Mouse (Mus musculus) adipocyte (in vitro differentiated cells): Measurements from ENCODE around the gene F5.
"Not testable (repeated sequence)": the region's sequence is repeated elsewhere in the genome, so short reads cannot be mapped to it uniquely, and the experiment has no call there.

Source experiments
- DNase-seq: peaks from one replicate; pipeline ENCODE4 v3.0.0-alpha.2; 2016; ENCODE audit warnings: low spot score

The F5 gene

DNA sequence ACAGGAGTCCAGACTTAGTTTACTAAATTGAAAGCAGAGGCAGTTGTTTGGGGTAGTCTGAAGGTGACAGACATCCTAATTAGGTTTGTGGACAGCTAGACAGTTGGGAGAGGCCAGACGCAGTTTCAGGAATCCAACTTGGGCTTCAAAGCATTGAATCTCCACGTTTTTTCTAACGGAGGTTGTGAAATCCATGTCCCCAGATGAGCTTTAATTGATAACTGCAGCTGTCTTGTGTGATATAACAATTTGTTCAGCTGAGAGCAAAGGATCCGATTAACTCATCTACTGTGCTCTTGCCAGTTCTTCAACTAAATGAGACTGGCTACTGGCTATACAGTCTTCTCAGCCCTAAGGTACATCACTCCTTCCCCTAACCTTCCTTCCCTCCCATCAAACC, 6.9 kb downstream of the F5 start:
- no peak for DNase-seq

DNA sequence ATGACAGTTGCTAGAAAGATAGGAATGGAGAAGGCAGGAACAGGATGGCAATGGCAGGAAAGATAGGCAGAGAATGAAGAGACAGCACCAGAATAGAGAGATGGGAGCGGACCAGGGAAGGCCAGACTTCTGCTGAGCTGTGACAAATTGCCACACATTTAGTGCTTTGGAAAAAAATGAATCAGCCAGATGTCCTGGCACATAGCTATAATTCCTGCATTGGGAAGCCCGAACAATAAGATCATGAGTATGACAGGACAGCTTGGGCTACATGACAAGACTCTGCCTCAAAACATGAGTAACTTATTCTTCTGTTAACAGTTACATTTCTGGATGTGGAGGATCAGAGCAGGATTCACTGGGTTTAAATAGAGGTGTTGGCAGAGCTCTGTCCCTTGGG, 8.1 kb downstream of the F5 start:
- no peak for DNase-seq

GRCm38 (mm10) chr1:164162745-164163144, 11.1 kb downstream of the F5 start:
- DNase-seq, result no peak

GRCm38 (mm10) chr1:164168818-164169217, 17.2 kb downstream of the F5 start:
- DNase-seq, result no peak

GRCm38 (mm10) chr1:164170434-164170833, 18.8 kb downstream of the F5 start:
- no peak for DNase-seq

DNA sequence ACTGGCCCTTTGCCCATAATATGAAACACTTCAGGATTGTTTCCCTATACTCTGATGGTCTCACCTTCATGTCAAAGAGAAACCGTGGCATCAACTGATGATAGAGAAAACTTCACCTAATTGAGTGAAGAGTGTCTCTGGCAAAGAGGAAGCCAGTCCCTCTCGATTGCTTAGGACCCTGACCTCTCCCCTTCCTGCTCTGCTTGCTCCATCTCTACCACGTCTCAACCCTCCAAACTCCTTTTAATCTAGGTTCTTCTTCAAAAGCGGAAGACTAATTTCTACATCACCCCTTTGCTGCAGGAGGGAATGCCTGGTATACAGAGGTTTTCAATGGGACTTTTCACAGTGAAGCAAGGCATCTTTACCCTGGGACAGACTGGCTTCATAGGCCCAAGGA, 21.5 kb downstream of the F5 start:
- DNase-seq, result no peak

GRCm38 (mm10) chr1:164176856-164177255, 25.2 kb downstream of the F5 start:
- DNase-seq, result no peak

- peak; percentile 11 for DNase-seq
These were observed 26.8 kb downstream of the F5 start for GRCm38 (mm10) chr1:164178429-164178828.

DNA sequence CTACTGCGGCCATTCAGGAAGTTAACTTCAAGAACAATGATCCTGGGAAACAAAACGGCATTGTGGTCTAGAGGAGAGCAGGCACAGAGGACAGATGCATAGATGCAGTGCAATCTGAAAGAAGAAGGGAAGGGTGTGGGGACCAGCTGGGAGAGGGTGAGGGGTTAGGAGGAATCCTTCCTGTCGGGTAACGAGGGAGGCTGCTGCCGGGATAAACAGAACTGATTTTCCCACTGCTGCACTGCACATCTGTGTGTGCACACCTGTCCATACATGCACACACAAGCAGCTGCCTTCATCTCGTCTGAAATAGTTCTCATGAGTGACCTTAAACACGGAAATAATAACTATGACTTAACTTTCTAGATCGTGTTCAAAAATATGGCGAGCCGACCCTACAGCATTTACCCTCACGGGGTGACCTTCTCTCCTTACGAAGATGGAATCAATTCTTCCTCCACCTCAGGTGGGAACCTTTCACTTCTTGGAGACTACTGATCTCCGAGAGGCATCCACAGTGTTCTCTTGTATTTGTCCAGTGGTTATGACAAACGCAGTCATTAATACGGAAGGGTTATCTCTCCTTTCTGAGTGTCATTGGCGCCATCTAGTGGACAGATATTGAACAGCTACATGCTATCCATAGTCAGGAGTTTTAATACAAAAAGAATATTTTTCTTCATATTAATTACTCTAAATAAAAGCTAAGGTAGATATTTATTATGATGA, 32.7 kb downstream of the F5 start:
- peak; percentile 76 for DNase-seq

DNA sequence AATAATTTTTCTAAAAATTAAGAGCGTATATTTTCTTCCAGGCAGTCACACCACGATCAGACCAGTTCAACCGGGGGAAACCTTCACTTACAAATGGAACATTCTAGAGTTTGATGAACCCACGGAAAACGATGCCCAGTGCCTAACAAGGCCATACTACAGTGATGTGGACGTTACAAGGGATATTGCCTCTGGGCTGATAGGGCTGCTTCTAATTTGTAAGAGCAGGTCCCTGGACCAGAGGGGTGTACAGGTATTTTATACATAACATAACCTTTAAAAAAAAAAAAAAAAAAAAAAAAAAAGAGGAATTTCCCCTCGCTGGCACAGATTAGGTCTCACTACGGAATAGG, 33.2 kb downstream of the F5 start:
- DNase-seq, result no peak

DNA sequence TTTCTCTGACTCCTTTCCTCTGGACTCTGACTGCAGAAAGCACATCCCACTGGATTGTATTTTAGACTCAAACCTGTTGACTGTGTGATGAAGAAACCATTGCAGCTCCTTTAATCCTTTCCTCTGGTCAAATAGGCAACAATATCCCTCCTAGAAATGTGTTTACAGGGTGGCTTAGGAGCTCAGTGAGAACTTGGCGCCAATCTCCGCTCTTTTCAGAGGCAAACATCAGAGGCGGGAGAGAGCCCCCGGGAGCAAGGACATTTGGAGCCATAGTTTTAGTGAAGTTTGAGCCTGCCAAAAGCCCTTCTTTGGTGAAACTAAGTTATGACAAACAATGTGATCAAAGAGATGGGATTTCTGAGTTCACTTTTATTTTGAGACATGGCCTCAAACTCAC, 33.7 kb downstream of the F5 start:
- DNase-seq, result no peak

DNA sequence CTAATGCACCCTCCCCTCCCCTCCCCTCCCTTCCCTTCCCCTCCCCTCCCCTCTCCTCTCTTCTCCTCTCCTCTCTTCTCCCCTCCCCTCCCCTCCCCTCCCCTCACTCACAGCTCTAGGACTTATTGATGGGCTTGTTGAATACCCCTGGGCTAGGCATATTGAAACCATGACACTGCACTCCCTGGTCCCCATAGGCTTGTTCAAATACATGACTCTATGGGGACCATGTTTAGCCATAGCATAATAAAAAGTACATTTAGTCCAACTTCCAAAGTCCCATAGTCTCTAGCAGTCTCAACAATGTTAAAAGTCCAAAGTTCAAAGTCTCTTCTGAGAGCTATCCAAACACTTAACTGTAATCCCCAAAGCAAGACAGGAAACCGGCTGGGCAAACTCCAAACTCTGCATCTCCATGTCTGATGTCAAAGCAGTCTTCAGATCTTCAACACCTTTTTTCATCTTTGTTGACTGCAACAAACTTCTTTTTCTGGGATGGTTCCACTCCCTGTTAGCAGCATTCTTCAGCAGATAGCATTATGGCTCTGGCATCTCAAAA, 35.4 kb downstream of the F5 start:
- DNase-seq, result no peak

GRCm38 (mm10) chr1:164199551-164199950, 47.9 kb downstream of the F5 start:
- DNase-seq, result peak; percentile 33

DNA sequence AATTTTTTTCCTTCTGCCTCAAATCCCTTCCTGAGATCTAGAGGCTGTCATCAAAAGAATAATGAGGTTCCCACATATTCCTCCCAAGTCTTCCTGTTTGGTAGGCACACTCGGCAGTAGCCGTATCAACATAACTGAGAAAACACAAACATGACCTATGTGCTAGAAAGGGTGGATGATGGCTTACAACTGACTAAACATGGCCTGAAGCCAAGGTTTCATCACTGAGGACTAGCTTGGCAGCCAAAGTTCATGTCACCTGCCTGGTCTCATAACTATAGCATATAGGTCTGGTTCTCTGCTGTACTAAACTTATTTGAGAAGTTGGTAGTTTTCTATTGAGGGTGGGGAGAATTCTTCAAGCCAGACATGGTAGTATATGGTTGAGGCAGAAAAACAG, 56.8 kb downstream of the F5 start:
- DNase-seq, result peak; percentile 74

DNA sequence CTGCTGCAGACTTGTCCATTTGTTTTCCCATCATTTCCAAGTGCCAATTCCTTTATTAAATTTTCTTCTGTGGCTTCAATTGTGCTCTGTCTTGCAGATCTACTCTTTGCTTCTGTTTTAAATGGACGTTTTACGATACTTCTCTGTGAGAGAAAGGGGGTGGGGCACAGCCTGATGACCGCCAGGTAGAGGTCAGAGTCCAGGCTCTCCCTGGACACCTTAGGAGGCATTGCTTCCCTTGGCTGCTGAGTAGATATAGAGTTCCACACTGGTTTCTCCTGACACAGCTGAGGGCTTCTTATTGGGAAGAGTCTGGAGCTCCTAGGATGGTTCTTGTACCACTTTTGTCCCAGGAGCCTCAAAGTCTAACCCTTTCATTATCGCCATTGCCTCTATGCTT, 59.3 kb downstream of the F5 start:
- DNase-seq, result no peak

DNA sequence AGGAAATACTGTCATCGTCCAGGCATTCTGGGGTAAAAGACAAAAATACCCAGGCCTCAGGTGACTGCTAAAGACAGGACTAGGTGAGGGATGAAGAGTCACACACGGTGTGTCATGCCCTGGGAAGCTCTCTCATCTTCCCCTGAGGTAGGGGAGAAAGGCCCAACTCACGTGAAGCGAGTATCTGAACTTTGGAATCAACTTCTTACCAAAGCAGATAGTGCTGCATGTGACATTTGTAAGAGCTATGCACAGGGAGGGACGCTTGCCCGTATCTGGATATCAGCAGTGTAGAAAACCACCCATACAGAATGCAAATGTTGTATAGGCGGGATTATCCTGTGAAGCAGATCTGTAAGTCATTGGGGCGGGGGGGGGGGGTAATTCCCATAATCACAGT, 61.0 kb downstream of the F5 start:
- no peak for DNase-seq

DNA sequence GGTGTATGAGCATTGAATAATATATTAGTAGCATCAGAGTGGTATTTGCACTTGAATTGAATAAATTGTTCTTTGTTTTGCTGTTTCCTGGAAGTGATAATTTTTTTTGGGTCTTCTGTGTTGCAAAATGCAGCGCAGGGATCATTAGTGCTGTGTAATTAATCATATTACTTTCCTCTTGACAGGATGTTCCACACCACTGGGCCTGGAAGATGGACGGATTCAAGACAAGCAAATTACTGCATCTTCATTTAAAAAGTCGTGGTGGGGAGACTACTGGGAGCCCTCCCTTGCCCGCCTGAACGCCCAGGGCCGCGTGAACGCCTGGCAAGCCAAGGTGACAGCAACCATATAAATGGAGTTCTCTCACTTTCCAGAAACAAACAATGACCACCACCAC, 62.6 kb downstream of the F5 start:
- DNase-seq, result no peak

DNA sequence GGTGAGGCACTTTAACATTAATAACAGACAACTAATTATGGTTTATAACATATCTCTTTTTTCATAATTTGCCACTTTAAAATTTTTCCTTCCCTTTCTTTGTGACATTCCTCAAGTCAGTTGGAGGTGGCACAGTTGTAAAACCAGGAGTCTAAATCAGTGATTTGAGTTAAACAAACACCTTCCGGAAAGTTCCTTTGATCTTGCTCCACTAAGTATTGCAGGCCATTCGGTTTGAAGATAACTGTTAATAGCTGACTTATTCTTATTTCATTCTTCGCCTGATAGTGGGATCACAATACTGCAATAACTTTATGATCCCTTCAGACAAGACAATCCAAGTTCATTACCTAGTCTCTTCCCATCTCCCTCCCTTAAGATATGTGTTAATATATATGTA, 63.5 kb downstream of the F5 start:
- DNase-seq, result no peak

DNA sequence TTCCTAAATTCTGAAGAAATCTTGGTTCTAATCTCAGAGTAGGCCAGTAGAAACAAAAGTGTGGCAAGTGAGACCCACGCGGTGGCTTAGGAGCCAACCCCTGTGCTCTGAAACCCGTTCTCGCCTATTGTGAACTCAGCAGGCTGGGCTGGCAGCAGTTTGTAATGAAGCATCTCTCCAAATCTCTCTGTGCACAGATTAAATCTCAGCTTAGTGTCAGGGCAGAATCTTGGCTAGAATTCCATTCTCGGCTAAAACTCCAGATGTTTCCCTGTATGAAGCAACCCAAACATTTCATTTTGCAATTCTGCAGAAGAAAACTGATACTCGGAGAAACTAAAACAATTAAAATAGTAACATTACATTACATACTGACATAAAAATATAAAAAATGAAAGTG, 63.9 kb downstream of the F5 start:
- peak; percentile 87 for DNase-seq

DNA sequence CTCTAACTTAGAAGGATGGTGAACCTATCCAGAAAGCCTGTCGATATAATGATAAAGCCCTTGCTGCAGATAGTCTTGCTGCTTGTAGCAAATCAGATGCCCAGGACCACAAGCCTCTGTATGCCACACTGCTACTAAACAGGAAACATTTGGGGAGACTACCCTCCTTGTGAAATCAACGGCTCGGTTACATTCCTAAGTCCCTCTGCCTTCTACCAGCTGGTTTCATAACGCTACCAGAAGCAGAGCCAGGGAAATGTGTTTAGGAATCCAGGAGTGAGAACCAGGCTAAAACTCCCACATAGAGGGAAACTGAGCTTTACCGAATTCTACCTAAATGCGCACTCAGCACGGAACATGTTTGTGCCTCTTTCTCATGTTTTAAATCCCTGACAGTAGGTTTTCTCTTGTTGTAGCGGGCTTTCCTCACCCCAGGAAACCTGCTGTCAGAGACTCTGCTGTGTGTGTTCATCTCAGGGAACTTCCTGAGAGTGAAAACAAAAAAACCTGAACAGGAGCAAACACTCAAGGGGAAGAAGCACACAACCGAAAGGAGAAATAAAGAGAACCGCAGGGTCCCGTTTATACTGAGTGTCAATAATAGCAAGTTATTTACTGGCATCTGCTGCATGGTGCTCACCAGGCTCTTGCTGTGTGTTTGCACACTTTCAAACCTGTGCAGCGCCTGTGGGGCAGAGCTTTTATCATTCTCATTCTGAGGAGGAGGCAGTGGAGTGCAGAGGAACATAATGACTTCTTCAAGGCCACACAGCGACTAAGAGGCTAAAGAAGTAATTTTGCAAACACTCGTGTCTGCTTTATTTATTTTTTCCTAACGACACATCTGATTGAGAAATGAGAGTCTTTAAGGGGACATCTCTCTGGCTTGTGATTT, 66.4 kb downstream of the F5 start:
- DNase-seq, result no peak

- no peak for DNase-seq
These were observed 68.6 kb downstream of the F5 start for GRCm38 (mm10) chr1:164220261-164220660.

DNA sequence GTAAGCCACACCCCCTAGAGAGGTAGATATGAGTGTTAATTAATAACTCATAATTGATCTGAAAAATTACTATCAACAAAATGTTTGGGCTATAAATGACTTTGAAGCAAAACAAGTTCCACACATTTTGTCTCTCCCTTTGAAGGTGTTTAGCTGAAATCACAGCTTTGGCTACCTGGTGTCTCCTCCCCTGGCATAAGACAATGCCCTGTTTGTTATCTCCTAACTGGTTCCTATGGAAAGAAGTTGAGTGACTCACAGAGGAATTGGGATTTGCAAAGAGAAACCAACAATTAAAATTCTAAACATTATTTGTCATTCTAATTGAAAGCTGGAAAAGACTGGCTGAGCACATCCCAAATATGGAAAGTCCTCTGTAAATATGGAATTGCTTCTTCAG, 71.5 kb downstream of the F5 start:
- no peak for DNase-seq

- DNase-seq, result not testable (repeated sequence)
These were observed 80.4 kb downstream of the F5 start for GRCm38 (mm10) chr1:164231937-164232570.
